Mouse (Mus musculus) MEL (cell line): ENCODE results near the gene Smpd3. TPM values are rescaled to one million over a fixed set of nuclear protein-coding genes. Genes with fewer than 3 reads are reported as not detected.

Source experiments
- DNase-seq: peaks from one replicate; pipeline ENCODE4 v3.0.0; 2011; ENCODE audit warnings: low read depth, low spot score
- H3K27ac ChIP-seq: 2 replicates; pipeline ENCODE4 v1.5.1; 2012; ENCODE audit warnings: low read depth, mild to moderate bottlenecking, control low read depth, low read length, moderate library complexity; ENCODE audit not compliant: control insufficient read depth
- H3K27me3 ChIP-seq, 2 experiments: fragments of 150-350 bp in 1 of 2; sonication (generic) in 1 of 2; 2 replicates each; pipeline ENCODE4 v1.6.1; 2012; ENCODE audit warnings: low read length in 2 of 2, mild to moderate bottlenecking in 2 of 2, improper control_type of control experiment in 1 of 2, moderate library complexity in 1 of 2; ENCODE audit not compliant: insufficient read depth in 2 of 2, control insufficient read depth in 1 of 2
- H3K36me3 ChIP-seq, 2 experiments: 2 replicates each; pipeline ENCODE4 v1.6.1; 2012 to 2014; ENCODE audit warnings: low read length in 2 of 2, improper control_type of control experiment in 1 of 2, inconsistent platforms in 1 of 2, mild to moderate bottlenecking in 1 of 2; ENCODE audit not compliant: insufficient read depth in 2 of 2, control insufficient read depth in 1 of 2
- H3K4me1 ChIP-seq, 2 experiments: fragments of 150-350 bp in 1 of 2; sonication (generic) in 1 of 2; 2 replicates each; pipeline ENCODE4 v1.6.1; 2012; ENCODE audit warnings: low read length in 2 of 2, improper control_type of control experiment in 1 of 2, mild to moderate bottlenecking in 1 of 2; ENCODE audit not compliant: insufficient read depth in 2 of 2, control insufficient read depth in 1 of 2
- H3K4me3 ChIP-seq, 2 experiments: fragments of 150-350 bp in 1 of 2; sonication (generic) in 1 of 2; 2 replicates each; pipeline ENCODE4 v1.5.1; 2012; ENCODE audit warnings: low read depth in 2 of 2, low read length in 2 of 2, mild to moderate bottlenecking in 2 of 2, moderate library complexity in 2 of 2, control low read depth in 1 of 2, improper control_type of control experiment in 1 of 2; ENCODE audit not compliant: control insufficient read depth in 1 of 2, insufficient read depth in 1 of 2
- H3K79me2 ChIP-seq: 2 replicates; pipeline ENCODE4 v1.6.1; 2012; ENCODE audit warnings: mild to moderate bottlenecking, low read length, moderate library complexity; ENCODE audit not compliant: control insufficient read depth, poor library complexity, insufficient read depth
- H3K9ac ChIP-seq: 2 replicates; pipeline ENCODE4 v1.6.1; 2012; ENCODE audit warnings: low read depth, mild to moderate bottlenecking, control low read depth, low read length, moderate library complexity; ENCODE audit not compliant: control insufficient read depth, poor library complexity, severe bottlenecking
- H3K9me3 ChIP-seq: fragments of 150-350 bp; sonication (generic); replicated peaks from 2 replicates; pipeline ENCODE4 v1.6.1; 2012; ENCODE audit warnings: mild to moderate bottlenecking, low read length, improper control_type of control experiment, moderate library complexity; ENCODE audit not compliant: insufficient read depth
- CHD2 ChIP-seq: IDR thresholded peaks from 2 replicates; pipeline ENCODE4 v1.6.1; 2011; ENCODE audit warnings: low read length, improper control_type of control experiment
- E2F4 ChIP-seq: IDR thresholded peaks from 2 replicates; pipeline ENCODE4 v1.6.1; 2011; ENCODE audit warnings: low read depth, low read length, improper control_type of control experiment, borderline replicate concordance
- ELF1 ChIP-seq: IDR thresholded peaks from 2 replicates; pipeline ENCODE4 v1.6.1; 2014; ENCODE audit warnings: low read depth, mild to moderate bottlenecking, inconsistent platforms, low read length, improper control_type of control experiment, moderate library complexity
- EP300 ChIP-seq, 2 experiments: IDR thresholded peaks; 2 replicates each; pipeline ENCODE4 v1.6.1; 2011; ENCODE audit warnings: improper control_type of control experiment in 2 of 2, low read length in 2 of 2, low read depth in 1 of 2, mild to moderate bottlenecking in 1 of 2
- ETS1 ChIP-seq: IDR thresholded peaks from 2 replicates; pipeline ENCODE4 v1.6.1; 2012; ENCODE audit warnings: low read depth, mild to moderate bottlenecking, inconsistent platforms, low read length, improper control_type of control experiment, moderate library complexity
- GATA1 ChIP-seq: IDR thresholded peaks from 2 replicates; pipeline ENCODE4 v1.6.1; 2011; ENCODE audit warnings: low read depth, low read length, improper control_type of control experiment
- HCFC1 ChIP-seq: IDR thresholded peaks from 2 replicates; pipeline ENCODE4 v1.6.1; 2012; ENCODE audit warnings: low read depth, mild to moderate bottlenecking, inconsistent platforms, low read length, improper control_type of control experiment, moderate library complexity
- JUND ChIP-seq: IDR thresholded peaks from 2 replicates; pipeline ENCODE4 v1.6.1; 2011; ENCODE audit warnings: low read depth, mild to moderate bottlenecking, improper control_type of control experiment, low read length
- KAT2A ChIP-seq: conservative IDR thresholded peaks from 2 replicates; pipeline ENCODE4 v1.6.1; 2012; ENCODE audit warnings: low read depth, low read length, improper control_type of control experiment, inconsistent platforms
- MEF2A ChIP-seq: IDR thresholded peaks from 2 replicates; pipeline ENCODE4 v1.6.1; 2014; ENCODE audit warnings: low read depth, mild to moderate bottlenecking, inconsistent platforms, low read length, improper control_type of control experiment; ENCODE audit not compliant: poor library complexity, insufficient replicate concordance, severe bottlenecking; ENCODE audit errors: extremely low read depth
- MYB ChIP-seq: IDR thresholded peaks from 2 replicates; pipeline ENCODE4 v1.6.1; 2011; ENCODE audit warnings: mild to moderate bottlenecking, low read depth, low read length, improper control_type of control experiment
- NRF1 ChIP-seq: IDR thresholded peaks from 2 replicates; pipeline ENCODE4 v1.6.1; 2014; ENCODE audit warnings: low read depth, mild to moderate bottlenecking, inconsistent platforms, low read length, improper control_type of control experiment, moderate library complexity; ENCODE audit not compliant: poor library complexity, insufficient read depth, severe bottlenecking
- POLR2AphosphoS2 ChIP-seq: IDR thresholded peaks from 2 replicates; pipeline ENCODE4 v1.6.1; 2011; ENCODE audit warnings: low read length, improper control_type of control experiment
- POLR2AphosphoS5 ChIP-seq: IDR thresholded peaks from 2 replicates; pipeline ENCODE4 v1.6.1; 2012; ENCODE audit warnings: low read depth, borderline replicate concordance, mild to moderate bottlenecking, inconsistent platforms, low read length, moderate library complexity, mixed read lengths
- RAD21 ChIP-seq: IDR thresholded peaks from 2 replicates; pipeline ENCODE4 v1.6.1; 2011; ENCODE audit warnings: mild to moderate bottlenecking, low read depth, low read length, improper control_type of control experiment
- RCOR1 ChIP-seq: IDR thresholded peaks from 2 replicates; pipeline ENCODE4 v1.6.1; 2012; ENCODE audit warnings: low read depth, mild to moderate bottlenecking, inconsistent platforms, low read length, improper control_type of control experiment
- SIN3A ChIP-seq: IDR thresholded peaks from 2 replicates; pipeline ENCODE4 v1.6.1; 2012; ENCODE audit warnings: low read length, improper control_type of control experiment, inconsistent platforms
- TBP ChIP-seq: IDR thresholded peaks from 2 replicates; pipeline ENCODE4 v1.8.0; 2011; ENCODE audit warnings: low read depth, low read length, improper control_type of control experiment
- USF2 ChIP-seq, 2 experiments: IDR thresholded peaks; 2 replicates each; pipeline ENCODE4 v1.6.1; 2011 to 2012; ENCODE audit warnings: improper control_type of control experiment in 2 of 2, low read length in 2 of 2, borderline replicate concordance in 1 of 2, inconsistent platforms in 1 of 2, low read depth in 1 of 2, mild to moderate bottlenecking in 1 of 2; ENCODE audit not compliant: insufficient read depth in 1 of 2
- ZC3H11A ChIP-seq: IDR thresholded peaks from 2 replicates; pipeline ENCODE4 v1.6.1; 2012; ENCODE audit warnings: low read depth, mild to moderate bottlenecking, inconsistent platforms, low read length, improper control_type of control experiment
- ZKSCAN1 ChIP-seq: IDR thresholded peaks from 2 replicates; pipeline ENCODE4 v1.6.1; 2012; ENCODE audit warnings: low read depth, mild to moderate bottlenecking, inconsistent platforms, low read length, improper control_type of control experiment, moderate library complexity
- ZMIZ1 ChIP-seq: IDR thresholded peaks from 2 replicates; pipeline ENCODE4 v1.6.1; 2012; ENCODE audit warnings: low read depth, mild to moderate bottlenecking, inconsistent platforms, low read length, improper control_type of control experiment, moderate library complexity
- ZNF384 ChIP-seq: IDR thresholded peaks from 2 replicates; pipeline ENCODE4 v1.6.1; 2012; ENCODE audit warnings: low read depth, mild to moderate bottlenecking, inconsistent platforms, low read length, improper control_type of control experiment
- polyA plus RNA-seq, 2 experiments: library from polyadenylated mRNA; stranded (reverse) in 1 of 2; unstranded in 1 of 2; fragments of >175 nt in 1 of 2; fragments of >200 nt in 1 of 2; gene quantifications; 2 replicates each; pipeline versions ENCODE4 v1.2.1 to v1.2.4; 2012; ENCODE audit warnings: low replicate concordance in 2 of 2, low read depth in 1 of 2; ENCODE audit not compliant: insufficient read length in 2 of 2, insufficient read depth in 1 of 2, missing spikeins in 1 of 2
- total RNA-seq: library from RNA; depleted of rRNA; stranded (reverse); fragments of 300-350 nt; gene quantifications from 2 replicates; pipeline ENCODE4 v1.2.3, GENCODE M21; 2012

Gene Smpd3
- total and polyA plus RNA-seq, 3 experiments = 0.04 to 0.08 TPM; not detected in 1

DNA sequence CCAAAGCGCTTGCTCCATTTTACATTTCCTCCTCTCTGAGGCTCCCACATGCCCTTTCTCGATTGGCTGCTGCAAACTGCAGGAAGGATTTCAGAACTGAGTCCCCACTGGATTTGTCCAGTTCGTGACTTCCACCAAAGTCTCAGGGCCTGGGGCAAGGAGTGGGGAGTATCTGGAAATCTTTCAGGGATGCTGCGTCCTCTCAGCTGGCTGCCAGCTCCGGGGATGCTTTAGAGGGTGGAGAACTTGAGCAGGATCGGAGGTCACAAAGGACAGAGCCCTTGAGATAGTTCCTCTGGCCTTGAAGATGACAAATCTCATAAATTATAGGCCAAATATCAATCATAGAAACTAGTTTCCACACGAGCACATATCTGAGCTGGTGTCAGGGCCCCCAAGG lies 38.2 kb upstream of the Smpd3 start:
- peaks cover 3 to 9% of the 10 kb centered on the region in 2 experiments for H3K27me3 ChIP-seq
- TF ChIP-seq ETS1 (no peak), HCFC1 (no peak), USF2 (IDR thresholded peaks at IDR 0.05; ENCODE audit: borderline replicate concordance in 1 of 2, insufficient read depth in 1 of 2, low read depth in 1 of 2, low read length in 2 of 2) (no peak), SIN3A (no peak), RCOR1 (no peak), JUND (no peak), NRF1 (no peak), RAD21 (no peak), POLR2AphosphoS5 (no peak), ZKSCAN1 (no peak), MEF2A (no peak), ELF1 (no peak), TBP (no peak), MYB (no peak), EP300 (IDR thresholded peaks at IDR 0.05; ENCODE audit: low read depth in 1 of 2, low read length in 2 of 2) (no peak), ZC3H11A (no peak), ZMIZ1 (no peak), GATA1 (no peak), POLR2AphosphoS2 (no peak)
- no peak overlapping the region for H3K4me3 ChIP-seq
- no peaks in the 10 kb centered on the region for H3K4me1 ChIP-seq
- H3K27ac ChIP-seq = no peak overlapping the region
- no peak for DNase-seq
- H3K9me3 ChIP-seq = no peaks in the 10 kb centered on the region
- no peaks in the 10 kb centered on the region for H3K79me2 ChIP-seq
- no peaks in the 10 kb centered on the region for H3K36me3 ChIP-seq
- no peak overlapping the region for H3K9ac ChIP-seq

DNA sequence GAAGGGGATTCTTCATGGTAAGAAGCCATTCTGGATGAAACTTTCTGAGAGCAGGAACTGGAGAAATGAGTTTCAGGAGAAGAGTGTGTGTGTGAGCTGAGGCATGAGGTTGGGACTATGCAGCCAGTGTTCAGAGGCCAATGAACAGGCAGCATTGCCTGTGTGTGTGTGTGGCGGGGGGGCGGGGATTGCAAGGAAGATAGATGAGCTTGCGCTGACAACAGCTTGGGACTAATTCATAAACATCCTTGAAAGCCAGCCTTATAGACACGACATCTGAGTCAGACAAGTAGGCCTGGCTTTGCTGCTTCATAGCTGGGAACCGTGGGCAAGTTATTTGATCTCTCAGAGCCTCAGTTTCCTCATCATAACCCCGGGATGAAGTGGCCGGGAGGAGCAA lies 31.3 kb upstream of the Smpd3 start:
- TF ChIP-seq POLR2AphosphoS2 (no peak), ZNF384 (no peak), CHD2 (no peak), JUND (no peak), ZKSCAN1 (no peak), ZC3H11A (no peak), E2F4 (no peak), KAT2A (no peak)
- H3K4me1 ChIP-seq = peaks cover 6% of the 10 kb centered on the region in 2 experiments; a peak in 3 of 4 replicates
- H3K79me2 ChIP-seq = no peaks in the 10 kb centered on the region
- H3K9ac ChIP-seq = no peak overlapping the region
- H3K9me3 ChIP-seq = no peaks in the 10 kb centered on the region
- H3K4me3 ChIP-seq = no peak overlapping the region
- H3K36me3 ChIP-seq = peaks cover 0 to 10% of the 10 kb centered on the region in 2 experiments; a peak in 2 of 4 replicates
- no peak for DNase-seq
- peaks cover 4 to 7% of the 10 kb centered on the region in 2 experiments; a peak in 3 of 4 replicates for H3K27me3 ChIP-seq
- H3K27ac ChIP-seq = no peak overlapping the region
